Mouse (Mus musculus): ENCODE data around the gene Gfap. TPM values are rescaled to one million over a fixed set of nuclear protein-coding genes. Genes with fewer than 3 reads are reported as not detected.

The Gfap gene
- total RNA-seq, 4 experiments from 2014 or later: 331 to 2,605 (median 1,138) TPM

- no peak for DNase-seq (ENCODE audit: low spot score in 2 of 2)
Observed at GRCm38 (mm10) chr11:102838126-102838525, 62.6 kb downstream of the Gfap start.

- DNase-seq (ENCODE audit: low spot score in 2 of 2): no peak
Observed at GRCm38 (mm10) chr11:102837385-102837784, 63.3 kb downstream of the Gfap start.

Other genes starting within 250 kb of the Gfap start
- not detected for gene Meioc, start 237.2 kb downstream of the Gfap start, total RNA-seq (2022)
- 10 to 100 TPM; 29.3 to 32.2 (median 30.1) TPM for gene Ccdc43, start 203.1 kb downstream of the Gfap start, total RNA-seq (2022)
- gene Adam11, start 139.5 kb downstream of the Gfap start, total RNA-seq (2022): 100 to 1,000 TPM; 168 to 220 (median 192) TPM
- 1 to 10 TPM; 4.0 to 4.7 (median 4.1) TPM for gene Gjc1, start 81.2 kb downstream of the Gfap start, total RNA-seq (2022)
- 1 to 10 TPM; 5.1 to 7.3 (median 6.2) TPM for gene Higd1b, start 65.1 kb downstream of the Gfap start, total RNA-seq (2022)
- 100 to 1,000 TPM; 123 to 142 (median 133) TPM for gene Eftud2, start 19.9 kb downstream of the Gfap start, total RNA-seq (2022)
- 1 to 10 TPM; 1.5 to 3.2 (median 1.9) TPM for gene Ccdc103, start 19.7 kb downstream of the Gfap start, total RNA-seq (2022)
- under 1 TPM in 1 of 4 experiments, not detected in 3; 0.33 TPM for gene Fam187a, start 15.7 kb downstream of the Gfap start, total RNA-seq (2022)
- under 1 TPM in 3 of 4 experiments, not detected in 1; 0.14 to 0.29 (median 0.23) TPM for gene Kif18b, start 24.2 kb upstream of the Gfap start, total RNA-seq (2022)
- gene C1ql1, start 45.8 kb upstream of the Gfap start, total RNA-seq (2022): 10 to 100 TPM; 13.9 to 19.7 (median 16.6) TPM
- 100 to 1,000 TPM; 152 to 165 (median 160) TPM for gene Nmt1, start 127.3 kb upstream of the Gfap start, total RNA-seq (2022)
- gene Dcakd, start 127.4 kb upstream of the Gfap start, total RNA-seq (2022): 10 to 100 TPM; 55.2 to 71.2 (median 63.6) TPM
- gene Plcd3, start 200.7 kb upstream of the Gfap start, total RNA-seq (2022): 10 to 100 TPM; 11.0 to 15.3 (median 12.8) TPM
- gene Acbd4, start 200.8 kb upstream of the Gfap start, total RNA-seq (2022): 10 to 100 TPM; 88.4 to 98.2 (median 94.7) TPM
- gene Hexim1, start 215.3 kb upstream of the Gfap start, total RNA-seq (2022): 10 to 100 TPM; 39.0 to 51.3 (median 45.9) TPM
- 10 to 100 TPM in 3 of 4 experiments, 1 to 10 TPM in 1; 9.4 to 15.1 (median 11.6) TPM for gene Hexim2, start 231.5 kb upstream of the Gfap start, total RNA-seq (2022)

Measured in layer of hippocampus, adult 8-10 months (tissue).